Mouse (Mus musculus): ENCODE measurements at regions not wholly inside any gene's neighbourhood (a gene's known extent, or its start where the extent isn't known, plus 50 kb on each side); places are given as distances from the start of the nearest gene placed in this dataset.

DNA sequence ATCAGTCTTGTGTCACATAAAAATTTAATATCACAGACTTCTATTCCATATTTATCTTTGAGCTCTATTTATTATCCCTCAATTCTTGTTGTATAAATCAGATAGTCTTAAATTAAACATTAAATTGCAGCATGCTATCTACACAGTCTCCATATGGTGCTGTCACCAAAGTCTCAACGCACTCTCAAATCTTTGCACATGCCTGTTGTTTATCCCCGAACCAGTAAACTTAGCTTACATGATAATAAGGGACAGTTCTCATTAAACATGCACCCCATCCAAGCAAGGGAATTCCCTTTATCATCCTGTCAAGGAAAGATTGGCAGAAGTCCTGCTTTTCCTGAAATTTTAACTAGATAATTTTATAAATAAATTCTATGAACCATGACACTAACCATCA lies 483.8 kb downstream of the Basp1 start:
- no peak for DNase-seq

DNA sequence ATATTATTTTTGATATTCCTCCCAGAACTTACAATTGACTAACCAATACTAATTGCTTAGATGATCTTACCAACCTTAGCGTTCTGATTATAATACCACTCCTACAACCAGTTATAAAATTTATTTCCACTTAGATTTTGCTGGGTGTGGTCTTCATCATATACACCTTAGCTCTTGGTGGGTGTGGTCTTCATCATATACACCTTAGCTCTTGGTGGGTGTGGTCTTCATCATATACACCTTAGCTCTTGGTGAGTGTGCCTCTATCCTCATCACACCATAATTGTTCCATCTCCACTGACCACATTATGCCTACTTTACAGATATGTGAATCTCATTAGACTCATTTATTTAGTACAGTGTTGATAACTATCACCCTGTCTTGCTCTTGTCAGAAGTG lies 501.7 kb downstream of the Basp1 start:
- DNase-seq: no peak

GRCm38 (mm10) chr15:24911466-24911865 lies 502.1 kb downstream of the Basp1 start:
- DNase-seq: no peak

DNA sequence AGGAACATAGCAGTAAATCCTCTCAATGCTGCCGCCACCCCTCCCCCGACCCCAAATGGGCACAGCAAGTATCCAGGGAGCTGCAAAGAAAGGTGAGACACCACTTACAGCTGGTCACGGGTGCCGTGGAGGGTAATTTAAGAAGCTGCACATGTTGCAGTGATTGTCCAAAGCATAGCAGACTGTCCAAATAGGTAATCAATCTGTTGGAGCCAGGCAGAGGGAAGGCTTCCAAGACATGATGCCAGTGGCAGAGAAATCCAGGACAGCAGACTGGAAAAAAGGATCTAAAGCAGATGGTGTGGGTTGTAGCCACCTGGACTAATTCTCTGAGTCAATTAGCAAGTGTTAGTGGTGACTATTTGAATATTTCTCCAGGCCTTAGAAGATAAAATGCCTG lies 506.6 kb downstream of the Basp1 start:
- DNase-seq: no peak

- DNase-seq: no peak
Measured at GRCm38 (mm10) chr15:24878846-24879245, 534.7 kb downstream of the Basp1 start.

DNA sequence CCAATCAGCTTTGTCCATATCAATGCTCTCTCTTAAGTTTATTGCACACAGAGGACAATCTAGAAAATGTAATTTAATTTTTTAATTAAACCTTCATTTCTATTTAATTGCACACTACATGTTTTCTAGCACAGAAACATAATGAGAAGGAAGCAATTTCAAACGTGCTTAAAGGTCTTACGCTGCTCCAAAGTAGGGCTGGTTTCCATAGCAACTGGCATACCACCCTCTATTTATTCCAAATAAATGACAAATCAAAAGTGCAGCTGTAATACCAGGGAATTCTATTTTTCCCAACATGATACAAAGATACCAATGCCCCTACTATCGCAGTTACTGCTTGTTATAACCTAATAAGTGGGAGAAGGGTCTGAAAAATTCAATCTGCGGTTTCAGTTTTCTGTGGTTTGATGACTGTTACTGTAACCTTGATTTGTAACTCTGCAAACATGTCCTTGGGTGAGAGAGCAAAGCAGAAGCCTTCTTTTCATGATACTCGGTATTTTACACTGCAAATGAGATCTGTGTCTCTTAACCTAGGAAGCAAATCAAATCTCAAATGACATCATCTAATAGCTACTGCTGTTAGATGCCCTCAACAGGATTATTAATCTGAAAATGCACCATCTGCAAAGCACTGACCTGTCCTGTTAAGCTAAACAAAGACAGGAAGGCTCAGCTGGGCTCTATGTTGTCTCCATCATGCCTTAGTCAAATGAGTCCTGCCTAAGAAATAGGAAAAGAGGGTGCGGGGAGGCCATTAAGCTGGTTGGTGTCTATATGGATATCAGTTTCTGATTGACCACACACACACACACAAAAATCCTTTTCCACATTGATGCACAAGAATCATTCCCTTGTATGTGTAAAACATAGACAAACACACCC lies 535.6 kb downstream of the Basp1 start:
- no peak for DNase-seq

DNA sequence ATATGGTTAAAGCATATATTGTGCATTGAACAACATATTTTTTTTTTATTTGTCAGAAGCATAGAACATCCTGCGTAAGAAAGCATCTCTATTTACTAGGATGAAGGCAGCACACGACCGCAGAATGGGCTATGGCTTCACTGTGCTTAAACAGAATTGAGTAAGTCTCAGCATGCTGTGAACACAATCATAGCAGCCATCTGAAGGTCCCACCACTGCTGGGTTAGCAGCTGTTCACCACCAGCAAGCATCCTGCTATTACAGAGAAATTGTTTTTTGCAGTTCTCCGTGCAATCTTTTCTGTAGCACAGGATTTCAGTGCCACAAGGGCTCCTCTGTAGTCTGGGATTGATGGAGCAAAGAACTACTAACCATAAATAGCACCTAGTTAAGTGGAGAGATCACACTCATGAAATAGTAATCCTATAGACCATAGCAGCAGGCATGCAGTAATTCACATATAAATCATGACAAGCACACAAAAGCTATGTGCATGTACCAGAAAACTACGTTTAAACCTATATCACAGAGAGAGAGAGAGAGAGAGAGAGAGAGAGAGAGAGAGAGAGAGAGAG lies 537.3 kb downstream of the Basp1 start:
- no peak for DNase-seq

DNA sequence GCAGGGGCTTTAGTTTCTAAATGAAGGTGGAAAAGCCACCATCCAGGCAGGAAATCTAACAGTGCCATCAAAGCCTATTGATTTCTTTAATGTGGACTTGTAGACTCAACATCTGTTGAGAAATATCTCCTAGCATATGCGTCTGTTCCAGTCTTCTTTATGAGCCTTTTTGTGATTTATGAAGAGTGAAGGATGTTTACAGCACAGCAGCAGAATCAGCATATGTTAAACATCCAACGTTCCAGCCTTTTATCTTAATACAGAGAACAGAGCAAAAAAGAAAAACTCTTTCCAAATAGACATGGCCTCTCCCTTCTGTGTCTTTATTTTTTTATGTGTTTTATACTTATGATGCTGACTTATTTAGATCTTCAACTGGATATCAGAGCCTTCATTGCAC lies 573.3 kb downstream of the Basp1 start:
- DNase-seq: no peak

DNA sequence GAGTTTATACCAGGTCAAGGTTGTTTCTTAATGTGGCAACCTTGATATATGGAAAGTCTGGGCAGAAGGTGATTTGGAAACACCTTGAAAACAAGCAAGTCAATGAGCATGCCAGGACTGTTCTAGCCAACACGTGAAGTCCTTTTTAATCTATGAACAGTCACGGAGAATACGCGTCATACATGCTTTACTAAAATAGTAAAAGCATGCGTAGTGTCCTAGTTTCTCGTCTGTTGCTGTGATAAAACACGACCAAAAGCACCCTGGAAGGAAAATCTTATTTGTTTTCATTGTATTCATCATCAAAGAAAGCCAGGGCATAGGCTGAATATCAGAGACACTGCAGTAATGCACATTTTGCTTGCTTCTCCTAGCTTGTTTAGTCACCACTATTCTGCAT lies 575.2 kb downstream of the Basp1 start:
- no peak for DNase-seq

- DNase-seq: no peak
Measured at GRCm38 (mm10) chr15:24827881-24828280, 585.7 kb downstream of the Basp1 start.

GRCm38 (mm10) chr15:24827259-24827658 lies 586.3 kb downstream of the Basp1 start:
- DNase-seq: no peak

DNA sequence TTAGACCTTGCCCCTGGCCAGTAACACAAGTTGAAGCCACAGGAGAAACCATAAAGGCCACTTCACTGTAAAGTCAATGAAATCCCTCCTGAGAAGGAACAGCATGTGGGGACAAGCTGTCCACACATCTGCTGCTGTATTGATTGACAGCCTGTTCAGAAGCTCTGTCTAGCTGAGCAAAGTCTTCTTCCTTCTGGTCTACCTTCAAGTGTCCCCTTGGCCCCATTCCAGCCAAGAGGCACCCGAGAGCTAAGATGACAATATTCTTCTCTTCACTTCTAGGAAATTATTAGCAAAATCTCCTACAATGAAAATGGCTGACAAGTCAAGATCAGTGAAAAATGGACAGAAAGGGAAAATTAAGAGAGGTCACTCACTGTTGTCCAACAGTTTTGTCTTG lies 616.7 kb downstream of the Basp1 start:
- no peak for DNase-seq

GRCm38 (mm10) chr15:24793381-24793780 lies 620.2 kb downstream of the Basp1 start:
- no peak for DNase-seq

GRCm38 (mm10) chr15:24786336-24786735 lies 627.2 kb downstream of the Basp1 start:
- DNase-seq: no peak

DNA sequence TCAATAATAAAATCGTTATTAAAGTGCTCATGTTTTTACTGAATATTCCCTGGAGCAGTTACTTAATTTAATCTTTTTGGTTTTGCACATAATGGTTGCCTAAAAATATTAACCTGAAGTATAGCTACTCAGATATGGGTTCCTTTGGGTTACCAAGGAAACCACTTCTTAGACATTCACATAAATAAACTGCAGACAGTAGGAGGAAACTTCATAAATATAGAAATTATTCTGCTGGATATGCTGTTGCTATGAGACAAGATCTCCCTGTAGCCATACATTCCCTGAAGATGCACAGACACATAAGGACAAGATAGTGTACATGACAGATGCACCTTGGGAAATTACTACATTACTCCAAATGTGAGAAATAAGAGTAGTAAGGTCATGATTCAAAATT lies 635.3 kb downstream of the Basp1 start:
- no peak for DNase-seq

DNA sequence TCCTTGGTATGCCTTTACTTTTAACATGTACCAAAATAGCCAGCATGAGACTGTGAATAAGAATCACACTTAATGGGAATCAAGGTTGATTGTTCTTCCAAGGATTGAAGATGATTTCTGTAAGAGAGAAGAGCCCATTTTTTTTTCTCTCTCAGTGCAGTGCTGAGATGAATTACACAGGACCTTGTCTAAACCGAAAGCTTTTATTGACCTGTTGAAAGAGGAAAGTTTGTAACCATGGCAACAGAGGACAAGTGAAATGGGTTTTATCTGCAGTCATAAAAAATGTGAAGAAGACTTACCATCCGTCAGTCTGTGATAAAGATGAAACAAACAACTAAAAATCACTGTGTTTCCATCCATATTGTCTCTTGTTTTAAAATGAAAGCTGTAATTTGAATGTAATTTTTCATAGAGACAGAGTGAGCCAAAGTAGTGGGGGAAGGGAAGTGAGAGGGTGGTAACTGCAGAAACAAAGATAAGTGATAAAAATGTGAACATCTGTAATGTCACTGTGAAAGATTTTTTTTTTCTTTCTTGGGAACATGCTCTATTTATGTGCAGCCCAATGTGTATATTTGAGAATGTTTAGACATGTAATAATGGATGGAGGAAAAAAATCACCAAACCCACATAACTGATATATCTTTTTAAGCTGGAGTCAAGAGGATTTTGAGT lies 661.9 kb downstream of the Basp1 start:
- DNase-seq: no peak

DNA sequence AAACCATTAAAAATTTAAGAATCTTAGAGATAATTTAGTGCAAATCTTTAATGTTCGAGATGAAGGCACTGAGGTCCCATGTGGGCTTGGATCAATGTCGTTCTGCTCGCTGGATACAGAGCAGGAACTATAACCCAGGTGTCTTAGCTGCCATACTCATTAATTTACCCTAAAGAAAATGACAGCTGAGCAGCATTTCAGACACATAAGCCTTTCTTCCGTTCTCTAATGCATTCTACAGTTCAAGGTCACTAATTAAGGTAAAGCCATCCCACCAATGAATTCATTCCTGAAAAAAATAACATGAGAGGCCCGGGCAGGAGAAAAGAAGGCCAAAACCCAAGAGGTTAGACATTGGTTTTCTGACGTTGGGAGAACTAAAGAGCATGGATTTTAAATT lies 670.3 kb downstream of the Basp1 start:
- DNase-seq: no peak

DNA sequence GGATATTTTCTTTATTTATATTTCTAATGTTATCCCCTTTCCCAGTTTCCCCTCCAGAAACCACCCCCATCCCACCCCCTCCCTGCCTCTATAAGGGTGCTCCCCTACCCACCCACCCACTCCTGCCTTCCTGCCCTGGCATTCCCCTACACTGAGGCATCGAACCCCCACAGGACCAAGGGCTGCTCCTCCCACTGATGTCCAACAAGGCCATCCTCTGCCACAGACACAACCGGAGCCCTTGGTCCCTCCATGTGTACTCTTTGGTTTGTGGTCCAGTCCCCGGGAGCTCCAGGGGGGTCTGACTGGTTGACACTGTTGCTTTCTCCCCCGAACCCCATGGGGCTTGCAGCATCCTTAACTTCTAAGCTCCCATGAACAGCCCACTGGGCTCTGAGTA lies 688.4 kb downstream of the Basp1 start:
- no peak for DNase-seq

- peak; percentile 69 for DNase-seq
Measured at GRCm38 (mm10) chr15:24724664-24725063, 688.9 kb downstream of the Basp1 start.

DNA sequence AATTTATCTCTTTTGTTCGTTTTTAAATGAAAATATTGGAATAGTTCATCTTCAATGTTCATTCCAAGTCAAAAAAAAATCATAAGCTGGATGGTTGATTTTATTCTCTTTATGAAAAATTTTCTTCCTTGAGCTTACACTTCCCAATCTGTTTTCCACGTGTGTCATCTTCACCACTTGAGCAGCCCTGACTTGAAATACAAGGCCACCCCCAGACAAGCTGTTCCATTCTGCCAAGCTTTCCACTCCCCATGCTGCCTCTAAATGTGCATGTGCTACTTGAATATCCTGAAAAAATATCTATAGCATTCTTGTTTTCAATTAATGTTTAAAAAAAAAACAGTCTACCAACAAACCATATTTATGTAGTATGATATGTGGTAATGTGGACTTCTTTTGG lies 693.2 kb downstream of the Basp1 start:
- DNase-seq: no peak

GRCm38 (mm10) chr15:24682167-24682566 lies 731.4 kb downstream of the Basp1 start:
- DNase-seq: no peak

DNA sequence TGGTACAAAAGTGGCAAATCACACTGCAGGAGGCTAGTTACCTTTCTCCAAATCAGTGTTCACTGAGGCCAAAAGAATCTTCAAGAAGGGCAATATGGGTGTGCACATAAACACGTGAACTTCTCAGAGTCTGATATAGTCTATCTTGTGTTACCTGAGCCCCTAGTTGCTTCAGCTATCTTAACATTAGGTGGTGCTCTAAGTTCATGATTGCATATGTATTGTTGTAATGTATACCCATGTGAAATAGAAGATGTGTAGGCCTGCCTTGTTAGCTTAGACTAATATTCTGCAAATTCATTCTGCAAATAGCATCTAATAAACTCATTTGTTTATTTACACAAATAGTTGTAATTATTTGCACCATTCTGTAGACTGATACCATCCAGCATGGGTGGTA lies 764.6 kb downstream of the Basp1 start:
- DNase-seq: no peak

DNA sequence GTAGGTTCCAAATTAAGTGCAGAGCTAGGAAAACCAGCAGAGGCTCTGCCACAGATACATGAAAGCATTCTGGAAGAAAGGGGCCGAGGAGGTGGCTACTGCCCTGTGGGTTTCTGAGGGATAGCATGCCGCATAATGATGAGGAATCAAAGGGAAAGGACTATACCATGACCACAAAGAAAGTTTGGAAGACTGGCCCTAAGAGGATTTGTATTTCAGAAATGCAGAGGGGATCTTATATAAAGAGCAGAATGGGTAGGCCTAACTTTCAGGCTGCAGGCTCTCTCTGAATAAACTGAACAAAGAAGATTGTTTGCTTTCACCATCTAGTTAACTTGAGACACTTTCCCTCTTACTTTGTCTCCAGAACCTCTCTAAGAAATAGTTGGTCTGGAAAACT lies 777.9 kb downstream of the Basp1 start:
- DNase-seq: no peak

- DNase-seq: peak; percentile 75
Measured at GRCm38 (mm10) chr15:24596242-24596641, 817.3 kb downstream of the Basp1 start.

Measured in kidney, postnatal 10 days (tissue).